Mouse (Mus musculus): ENCODE measurements at regions not wholly inside any gene's neighbourhood (a gene's known extent, or its start where the extent isn't known, plus 50 kb on each side); places are given as distances from the start of the nearest gene placed in this dataset.

DNA sequence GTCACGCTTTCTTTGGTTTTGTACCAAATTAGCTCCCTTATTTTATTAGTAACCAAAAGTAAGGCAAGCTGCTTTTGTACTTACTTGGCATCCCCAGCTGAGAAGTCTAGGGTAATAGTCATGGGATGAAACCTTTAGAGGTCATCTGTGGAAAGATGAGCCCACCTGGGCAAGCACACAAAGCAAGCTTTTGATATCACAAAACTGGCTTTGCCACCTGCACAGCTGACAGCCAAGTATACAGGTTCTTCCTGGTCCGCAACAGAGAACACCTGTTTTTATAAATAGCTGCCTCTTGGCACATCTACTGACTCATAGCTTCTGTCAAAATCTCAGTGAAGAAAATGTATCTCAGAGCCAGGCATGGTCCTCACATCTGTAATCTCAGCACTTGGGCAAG, 197.2 kb downstream of the Arl4a start:
- no peak for TF ChIP-seq CTCF (IDR thresholded peaks at IDR 0.05; ENCODE audit: low read depth)
- TF ChIP-seq EP300 (IDR thresholded peaks at IDR 0.05; ENCODE audit: low read depth) = no peak
